Mouse (Mus musculus): ENCODE measurements around the gene Ccdc78.
"Not testable (repeated sequence)": the region's sequence is repeated elsewhere in the genome, so short reads cannot be mapped to it uniquely, and the experiment has no call there.

The Ccdc78 gene

GRCm38 (mm10) chr17:25786280-25786679 is at the start of gene Ccdc78:
Gene Ccdc78 (plus strand): TSS chr17:25786580.
- DNase-seq (ENCODE audit: low spot score): no peak

- no peak for DNase-seq (ENCODE audit: low spot score)
Measured at GRCm38 (mm10) chr17:25738861-25739260, 47.5 kb upstream of the Ccdc78 start.

DNA sequence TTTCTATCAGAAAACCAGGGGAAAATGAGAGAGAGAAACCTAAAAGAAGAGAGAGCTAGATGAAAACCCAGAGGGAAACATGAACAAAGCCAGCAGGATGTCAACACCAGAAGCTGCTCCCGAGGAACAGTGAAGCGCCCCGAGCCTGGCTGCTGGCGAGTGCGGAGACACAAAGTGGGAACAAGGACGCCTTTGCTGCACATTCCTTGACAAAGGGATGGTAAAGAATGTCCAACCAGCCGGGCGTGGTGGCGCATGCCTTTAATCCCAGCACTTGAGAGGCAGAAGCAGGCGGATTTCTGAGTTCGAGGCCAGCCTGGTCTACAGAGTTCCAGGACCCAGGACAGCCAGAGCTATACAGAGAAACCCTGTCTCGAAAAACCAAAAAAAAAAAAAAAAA is 44.9 kb upstream of the Ccdc78 start:
- DNase-seq (ENCODE audit: low spot score): not testable (repeated sequence)

DNA sequence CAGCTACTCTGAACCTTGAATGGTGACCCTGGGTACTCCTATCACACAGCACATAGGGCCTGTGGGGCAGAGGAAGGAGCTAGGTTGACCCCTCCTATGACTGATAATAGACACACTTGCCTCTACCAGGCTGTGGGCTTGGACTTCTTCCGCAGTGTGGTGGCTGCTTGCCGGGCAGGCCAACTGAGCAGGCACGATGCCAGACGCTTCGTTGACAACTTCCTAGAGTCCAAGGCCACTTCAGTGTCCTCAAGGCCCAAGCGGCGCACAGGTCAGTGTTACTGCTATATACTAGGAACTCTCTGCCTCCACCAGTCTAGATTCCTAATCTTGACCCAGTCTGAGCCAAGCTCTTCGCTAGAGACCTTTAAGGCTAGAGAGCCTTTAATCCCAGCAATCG is 42.5 kb upstream of the Ccdc78 start:
- no peak for DNase-seq (ENCODE audit: low spot score)

DNA sequence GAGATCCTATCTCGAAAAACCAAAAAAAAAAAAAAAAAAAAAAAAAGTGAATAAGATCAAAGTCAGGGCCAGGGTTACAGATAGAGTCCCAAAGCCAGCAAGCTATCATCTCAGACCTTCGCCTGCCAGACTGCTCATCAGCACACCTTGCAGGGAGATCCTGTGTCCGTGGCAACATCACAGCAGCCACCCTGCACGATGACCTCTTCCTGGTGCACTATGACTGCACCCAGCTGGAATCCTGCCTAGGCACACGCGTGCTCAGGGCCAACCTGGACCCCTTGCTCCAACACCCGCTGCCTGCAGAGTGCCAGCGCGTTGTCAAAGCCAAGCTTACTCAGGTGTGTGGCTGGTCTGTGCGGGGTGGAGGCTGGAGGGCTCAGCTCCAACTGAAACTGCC is 42.1 kb upstream of the Ccdc78 start:
- DNase-seq (ENCODE audit: low spot score): no peak

DNA sequence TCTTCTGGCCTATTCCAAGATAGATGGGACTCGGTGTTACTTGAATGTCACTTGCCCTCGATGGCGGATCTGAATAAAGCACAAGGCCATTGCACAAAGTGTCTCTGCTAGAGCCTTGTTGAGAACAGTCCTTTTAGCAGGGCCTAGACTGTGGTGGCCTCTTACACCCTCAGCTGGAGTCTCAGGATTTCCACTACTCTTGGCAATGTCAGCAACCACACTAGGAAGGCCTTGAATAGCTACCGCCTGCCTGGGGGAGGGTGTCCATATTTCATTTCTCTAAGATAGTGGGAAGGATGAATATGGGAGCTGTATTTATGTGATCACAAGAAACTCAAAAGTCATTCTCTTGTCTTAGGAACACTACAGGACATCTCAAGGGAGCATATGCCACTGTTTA is 38.1 kb upstream of the Ccdc78 start:
- DNase-seq (ENCODE audit: low spot score): no peak

DNA sequence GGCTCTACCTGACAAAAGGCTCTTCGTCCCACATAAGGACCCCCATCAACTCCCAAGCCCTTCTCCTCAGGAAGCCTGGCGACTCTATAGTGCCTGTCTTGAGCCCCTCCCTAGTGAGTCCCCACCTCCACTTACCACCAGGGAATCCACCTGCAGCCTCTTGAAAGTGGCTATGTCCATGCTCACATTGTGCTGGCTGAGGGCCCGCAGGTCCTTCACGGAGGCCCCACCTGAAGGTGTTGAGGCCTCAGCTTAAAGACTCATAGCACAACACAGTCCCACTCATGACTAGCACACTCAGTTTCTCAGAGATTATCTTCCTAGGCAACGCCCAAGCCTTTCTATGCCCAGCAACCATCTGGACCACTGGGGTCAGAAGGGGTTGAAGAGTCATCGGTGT is 37.1 kb upstream of the Ccdc78 start:
- no peak for DNase-seq (ENCODE audit: low spot score)

DNA sequence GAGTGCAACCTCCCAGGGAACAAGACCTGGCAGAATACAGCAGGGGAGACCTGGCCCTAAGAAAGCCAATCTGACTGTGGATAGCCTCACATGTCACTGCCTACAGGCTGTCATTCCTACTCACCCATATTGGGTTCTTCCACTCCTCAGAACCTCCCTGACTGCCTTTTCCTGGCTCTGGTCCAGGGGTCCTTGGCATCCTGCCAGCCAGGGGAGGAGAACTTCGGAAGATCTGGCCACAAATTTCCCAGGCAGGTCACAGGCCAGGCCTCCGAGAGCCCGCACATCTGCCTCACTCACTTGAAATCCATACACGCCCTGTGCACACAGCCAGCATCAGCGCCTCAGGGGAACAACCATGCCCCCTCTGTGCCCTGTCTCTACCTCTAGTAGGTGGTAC is 34.9 kb upstream of the Ccdc78 start:
- DNase-seq (ENCODE audit: low spot score): no peak

DNA sequence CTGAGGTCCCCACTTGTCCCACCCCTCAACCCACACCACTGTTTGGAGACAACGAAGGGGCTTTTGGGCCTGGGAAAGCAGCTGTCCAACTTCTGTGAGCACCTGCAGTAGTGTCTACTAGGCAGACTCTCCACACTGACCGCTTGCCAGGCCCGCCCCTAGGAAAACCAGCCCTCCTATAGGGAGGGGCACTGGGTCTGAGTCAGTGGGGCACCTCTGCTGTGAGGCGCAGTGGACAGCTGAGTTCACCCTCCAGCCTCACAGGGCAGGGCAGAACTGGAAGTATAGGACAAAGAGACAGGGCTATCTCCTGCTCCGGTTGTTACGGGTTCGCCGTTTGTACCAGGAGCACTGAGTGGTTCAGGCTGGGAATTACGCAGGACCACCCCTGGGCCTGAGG is 32.1 kb upstream of the Ccdc78 start, which contains the start of gene Msln:
TSS of gene Msln (minus strand) at position 138 of the 400 bp plus-strand sequence.
- no peak for DNase-seq (ENCODE audit: low spot score)

GRCm38 (mm10) chr17:25755086-25755485 is 31.3 kb upstream of the Ccdc78 start:
- DNase-seq (ENCODE audit: low spot score): no peak

- no peak for DNase-seq (ENCODE audit: low spot score)
Measured at GRCm38 (mm10) chr17:25755627-25756377, 30.6 kb upstream of the Ccdc78 start.

DNA sequence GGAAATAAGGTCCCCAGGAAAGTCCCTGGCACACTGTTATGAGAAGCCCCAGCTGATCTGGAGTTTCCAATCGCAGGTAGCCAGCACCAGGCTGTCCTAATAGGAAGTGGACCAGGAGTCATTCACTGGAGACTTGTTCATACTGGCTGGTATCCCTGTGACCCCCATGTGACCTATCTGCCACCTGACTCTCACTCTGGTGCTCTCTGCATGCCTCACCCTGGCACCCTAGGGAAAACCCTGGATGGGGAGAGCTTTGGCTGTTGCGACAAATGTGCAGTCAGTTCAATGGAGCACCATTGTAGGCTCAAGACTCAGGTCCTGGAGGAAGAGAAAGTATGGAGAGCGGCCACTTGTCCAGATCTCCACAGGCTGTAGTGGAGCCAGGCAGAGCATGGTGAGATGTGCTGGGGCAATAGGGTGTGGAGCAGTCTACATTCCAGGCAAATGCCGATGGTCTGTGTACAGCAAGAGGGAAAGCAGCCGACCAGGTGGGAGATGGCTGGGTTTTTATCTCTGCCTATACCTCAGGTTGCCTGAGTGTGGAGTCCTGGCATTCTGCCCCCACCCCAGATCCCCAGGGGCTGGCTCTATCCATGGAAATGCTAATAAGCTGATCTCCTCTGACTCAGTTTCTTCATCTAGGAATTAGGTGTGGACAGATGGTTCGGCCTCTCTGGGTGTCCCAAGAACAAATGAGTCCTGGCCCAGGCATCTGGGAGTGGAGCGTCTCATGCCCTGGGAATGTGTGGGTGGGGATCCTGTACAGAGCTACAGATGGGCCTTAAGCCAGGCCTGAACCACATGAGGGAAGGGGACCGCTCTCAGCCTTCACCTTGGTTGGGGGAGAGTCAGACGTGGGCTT is 29.8 kb upstream of the Ccdc78 start:
- no peak for DNase-seq (ENCODE audit: low spot score)

- no peak for DNase-seq (ENCODE audit: low spot score)
Measured at GRCm38 (mm10) chr17:25757691-25758090, 28.7 kb upstream of the Ccdc78 start.

GRCm38 (mm10) chr17:25760148-25760547 is 26.2 kb upstream of the Ccdc78 start:
- no peak for DNase-seq (ENCODE audit: low spot score)

DNA sequence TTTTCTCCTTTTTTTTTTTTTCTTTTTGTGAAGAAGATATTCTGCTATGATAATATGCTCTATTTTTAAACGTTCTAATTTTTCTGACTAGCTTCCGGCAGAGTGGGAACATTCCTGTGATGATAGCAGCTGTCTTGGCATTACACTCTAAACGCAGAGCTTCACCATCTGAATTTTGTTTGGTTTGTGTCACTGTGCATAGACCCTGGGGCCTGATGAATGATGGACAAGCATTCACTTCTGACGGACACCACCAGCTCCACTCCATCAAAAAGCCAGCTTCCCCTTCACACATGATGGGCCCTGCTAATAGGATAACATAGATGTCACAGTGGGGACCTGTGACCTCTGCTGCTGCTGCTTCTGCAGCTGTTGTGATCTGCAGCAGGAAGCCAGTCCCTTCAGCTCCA is 24.8 kb upstream of the Ccdc78 start:
- no peak for DNase-seq (ENCODE audit: low spot score)

- no peak for DNase-seq (ENCODE audit: low spot score)
Measured at GRCm38 (mm10) chr17:25762591-25762990, 23.8 kb upstream of the Ccdc78 start.

- DNase-seq (ENCODE audit: low spot score): no peak
Measured at GRCm38 (mm10) chr17:25765886-25766285, 20.5 kb upstream of the Ccdc78 start.

DNA sequence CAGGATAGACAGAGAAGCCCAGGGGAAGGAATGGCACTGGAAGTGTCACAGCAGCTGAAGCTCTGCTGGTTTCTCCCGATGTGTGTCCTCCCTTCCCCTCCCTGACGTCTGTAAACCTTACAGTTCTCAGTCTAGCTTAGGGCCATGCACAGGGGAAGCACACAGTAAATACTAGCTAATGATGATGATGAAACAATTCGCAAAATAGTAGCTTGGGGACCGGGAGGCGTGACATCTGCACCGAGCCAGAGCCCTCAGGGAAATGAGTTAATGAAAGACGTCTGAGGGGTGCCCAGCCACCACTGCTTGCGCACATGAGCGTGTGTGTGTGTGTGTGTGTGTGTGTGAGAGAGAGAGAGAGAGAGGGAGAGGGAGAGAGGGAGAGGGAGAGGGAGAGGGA is 17.0 kb upstream of the Ccdc78 start:
- DNase-seq (ENCODE audit: low spot score): no peak

GRCm38 (mm10) chr17:25773549-25774120 is 12.7 kb upstream of the Ccdc78 start, which contains the start of gene Narfl:
Gene Narfl (plus strand): TSS chr17:25773776.
- DNase-seq (ENCODE audit: low spot score): peak; percentile 92

DNA sequence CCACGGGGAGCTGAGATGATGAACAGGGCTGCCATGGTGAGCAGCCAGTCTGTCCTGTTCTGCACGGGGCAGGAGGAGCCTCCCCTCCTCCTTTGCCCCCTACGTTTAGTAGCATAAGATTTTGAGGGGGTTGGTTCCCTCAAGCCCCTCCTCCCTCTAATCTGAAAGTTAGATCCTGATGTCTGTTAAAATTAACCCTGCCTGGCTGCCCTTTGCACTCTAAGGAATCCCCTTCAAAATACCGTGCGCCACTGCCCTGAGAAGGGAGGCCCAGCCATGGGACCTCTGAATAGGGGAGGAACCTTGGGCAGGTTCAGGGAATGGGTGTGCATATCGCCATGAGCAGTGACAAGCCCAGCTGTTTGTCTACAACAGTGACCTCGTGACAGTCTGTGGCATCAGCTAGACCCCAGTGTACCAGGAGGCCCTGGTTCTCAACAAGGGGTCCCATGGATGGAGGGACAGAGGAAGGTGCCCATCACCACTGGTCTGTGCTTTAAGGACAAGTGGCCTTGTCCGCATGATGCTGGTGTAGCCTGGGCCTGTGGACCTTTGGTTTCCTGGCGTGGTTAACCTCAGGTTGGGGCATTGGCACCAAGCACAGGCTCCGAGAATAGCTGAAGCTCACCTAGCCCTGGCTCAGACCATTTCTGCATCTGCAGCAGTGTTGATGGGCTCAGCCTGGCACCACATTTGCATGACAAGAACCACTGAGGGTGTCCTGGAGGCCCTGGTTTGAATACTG is 10.9 kb upstream of the Ccdc78 start:
- no peak for DNase-seq (ENCODE audit: low spot score)

DNA sequence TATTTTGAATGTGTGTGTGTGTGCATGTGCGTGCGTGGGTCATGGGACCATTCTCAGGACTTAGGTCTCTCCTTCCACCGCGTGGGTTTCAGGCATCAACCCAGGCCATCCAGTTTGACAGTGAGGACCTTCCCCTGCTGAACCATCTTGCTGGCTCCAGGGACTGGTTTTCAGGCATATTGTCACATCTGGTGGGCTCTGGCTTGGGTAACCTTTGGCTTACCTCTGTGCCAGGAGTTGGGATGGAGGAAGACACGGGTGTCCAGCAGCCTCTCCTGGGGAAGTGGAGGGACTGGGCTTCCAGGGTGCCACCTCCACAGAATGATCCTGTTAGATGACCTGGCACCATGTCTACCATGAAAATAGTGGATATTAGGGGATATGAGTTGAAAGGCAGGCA is 8.4 kb upstream of the Ccdc78 start:
- no peak for DNase-seq (ENCODE audit: low spot score)

DNA sequence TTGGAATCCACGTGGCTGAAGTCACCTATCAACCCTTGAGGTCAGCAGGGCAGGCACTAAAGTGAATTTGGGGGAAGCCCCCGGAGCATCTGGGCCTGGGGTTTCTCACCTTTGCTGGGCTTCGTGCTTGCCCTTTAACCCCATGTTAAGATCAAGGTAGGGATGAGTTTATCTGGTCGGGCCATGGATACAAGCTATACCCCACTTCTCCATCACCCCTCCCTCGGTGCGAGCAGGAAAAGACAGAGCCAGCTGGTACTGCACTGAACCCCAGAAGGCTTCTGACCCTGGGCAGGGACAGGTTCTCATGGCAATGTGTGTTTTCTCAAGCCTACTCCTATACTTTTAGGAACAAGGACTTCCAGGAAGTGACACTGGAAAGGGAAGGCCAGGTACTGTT is 5.0 kb upstream of the Ccdc78 start:
- no peak for DNase-seq (ENCODE audit: low spot score)
